Mouse (Mus musculus) c-Kit-negative CD71-positive TER-119-positive erythroid progenitor cells, embryonic 14.5 days (primary cell): ENCODE results near the gene Usp35.

Experiments used
- DNase-seq: peaks from one replicate; pipeline ENCODE4 v3.0.0-alpha.2; 2013; ENCODE audit warnings: low read depth, low spot score

The Usp35 gene

DNA sequence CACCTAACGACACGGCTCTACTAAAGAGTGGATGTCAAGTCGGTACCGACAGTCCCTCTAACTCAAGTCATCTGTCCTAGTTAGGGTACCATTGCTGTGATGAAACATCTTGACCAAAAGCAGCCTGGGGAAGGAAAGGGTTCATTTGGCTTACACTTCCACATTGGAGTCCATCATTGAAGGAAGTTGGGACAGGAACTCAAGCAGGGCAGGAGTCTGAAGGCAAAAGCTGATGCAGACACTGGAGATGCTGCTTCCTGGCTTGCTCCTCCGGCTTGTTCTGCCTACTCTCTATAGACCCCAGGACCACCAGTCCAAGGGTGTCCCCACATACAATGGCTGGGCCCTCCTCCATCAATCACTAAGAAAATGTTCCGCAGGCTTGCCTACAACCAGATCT lies 16.2 kb downstream of the Usp35 start:
- no peak for DNase-seq

DNA sequence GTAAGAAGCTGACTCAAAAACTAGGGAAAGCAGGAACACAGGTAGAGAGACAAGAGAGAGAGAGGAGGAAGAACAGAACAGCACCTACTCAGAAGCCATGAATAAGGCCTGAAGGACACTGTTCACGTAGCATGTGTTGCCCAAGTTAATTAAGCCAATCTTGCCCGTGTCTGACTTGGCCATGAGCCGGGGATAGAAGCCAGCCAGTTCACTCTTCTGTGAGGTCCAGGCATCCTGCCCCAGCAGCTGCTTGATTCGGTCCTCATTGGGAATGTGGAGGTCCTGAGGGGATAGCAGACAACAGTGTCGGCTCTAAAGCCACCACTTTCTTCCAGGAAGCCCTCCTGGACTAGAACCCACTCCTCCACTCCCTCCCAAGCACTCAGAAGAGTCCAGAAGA lies 17.2 kb downstream of the Usp35 start:
- DNase-seq: no peak

DNA sequence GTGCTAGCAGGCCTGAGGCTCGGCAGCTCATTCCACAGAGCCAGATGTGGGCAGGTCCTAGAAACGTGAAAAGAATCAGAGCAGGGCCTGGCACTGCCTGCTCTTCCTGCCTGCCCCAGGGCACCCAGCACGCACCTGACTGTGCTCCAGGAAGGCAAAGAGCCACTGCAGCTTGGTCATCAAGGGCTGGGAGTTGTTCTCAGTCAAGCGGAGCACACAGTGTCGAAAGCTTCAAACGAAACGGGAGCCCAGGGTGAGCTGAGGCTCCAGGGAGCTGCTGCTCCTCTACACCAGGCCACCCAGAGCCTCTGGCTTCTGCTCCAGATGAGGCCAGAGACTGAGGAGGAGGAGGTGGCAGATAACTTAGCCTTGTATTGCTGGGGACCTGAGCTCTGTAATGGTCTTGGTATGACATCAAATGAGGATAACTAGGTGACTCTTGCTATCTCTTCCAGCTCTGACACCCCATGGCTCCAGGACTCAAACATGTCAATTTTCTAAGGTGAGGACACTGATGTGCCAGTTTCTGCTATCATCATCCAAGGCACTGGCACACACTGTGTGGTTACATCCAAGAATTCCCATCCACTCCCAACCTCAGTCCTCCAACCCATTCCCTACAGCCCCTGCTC lies 18.3 kb downstream of the Usp35 start:
- no peak for DNase-seq

DNA sequence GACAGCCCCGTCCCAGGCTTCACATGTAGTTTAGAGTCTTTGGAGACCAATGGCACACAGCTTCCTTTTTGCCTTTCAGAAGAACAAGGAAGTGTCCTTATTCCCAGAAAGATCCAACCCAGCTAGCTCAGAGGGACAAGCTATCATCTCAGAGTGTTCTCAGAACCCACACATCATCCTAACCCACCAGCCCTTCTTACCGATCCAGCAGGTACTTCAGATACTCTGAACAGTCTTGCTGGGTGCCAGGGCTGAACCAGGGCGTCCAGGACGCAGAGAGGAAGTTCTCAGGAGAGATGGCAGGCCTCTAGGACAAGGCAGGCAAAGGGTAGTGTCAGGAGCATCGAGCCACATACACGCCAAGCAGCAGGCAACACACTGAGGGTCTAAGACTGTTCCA lies 19.0 kb downstream of the Usp35 start:
- DNase-seq: no peak

DNA sequence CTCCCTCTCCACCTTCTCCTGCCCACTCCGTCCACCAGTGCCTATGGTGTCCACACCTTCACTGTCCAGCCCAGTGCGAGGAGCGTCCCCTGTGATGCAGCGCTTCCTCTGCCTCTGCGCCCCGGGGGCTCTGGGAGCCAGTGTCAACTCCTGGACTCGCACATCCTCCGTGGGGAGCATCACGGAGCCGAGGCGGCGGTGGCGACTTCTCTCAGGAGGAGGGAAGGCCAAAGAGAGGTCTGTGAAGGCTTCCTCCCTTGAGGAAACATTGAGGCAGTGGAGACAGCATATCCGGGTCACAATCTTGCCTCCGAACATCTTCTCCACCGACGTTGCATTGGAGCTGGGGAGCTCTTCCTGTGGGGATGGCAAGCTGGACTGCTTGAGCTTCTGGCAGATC lies 19.6 kb downstream of the Usp35 start:
- DNase-seq: no peak

DNA sequence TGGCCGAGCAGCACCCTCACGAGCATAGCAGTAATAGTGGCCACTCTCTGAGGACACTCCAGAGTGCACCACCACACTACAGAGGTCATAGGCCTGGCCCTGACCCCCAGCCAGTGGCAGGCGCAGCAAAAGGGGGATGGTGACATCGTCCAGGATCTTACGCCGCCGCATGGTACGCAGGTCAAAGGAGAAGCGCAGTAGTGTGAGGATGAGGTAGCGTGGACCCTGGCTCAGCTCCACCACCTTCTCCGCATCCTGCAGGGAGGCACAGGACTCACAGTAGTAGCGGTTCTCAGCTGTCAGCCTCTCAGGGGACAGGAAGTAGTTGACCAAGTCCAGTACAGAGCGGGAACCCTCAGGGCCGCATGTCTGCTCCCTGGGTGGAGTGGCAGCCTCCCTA lies 20.2 kb downstream of the Usp35 start:
- no peak for DNase-seq

DNA sequence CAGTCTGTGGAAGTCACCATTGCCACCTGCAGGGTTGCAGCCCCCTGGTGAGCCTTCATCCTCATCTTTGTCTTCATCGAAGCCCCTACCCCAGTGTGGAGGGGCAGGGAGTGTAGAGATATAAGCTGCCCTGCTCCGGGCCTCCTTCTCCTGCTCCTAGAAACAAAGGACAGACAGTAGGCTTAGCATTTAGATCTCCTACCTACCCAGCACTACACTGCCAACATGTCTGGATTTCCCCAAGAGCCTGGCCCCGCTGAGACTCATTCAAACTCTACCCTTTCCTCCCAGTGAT lies 21.5 kb downstream of the Usp35 start:
- no peak for DNase-seq

DNA sequence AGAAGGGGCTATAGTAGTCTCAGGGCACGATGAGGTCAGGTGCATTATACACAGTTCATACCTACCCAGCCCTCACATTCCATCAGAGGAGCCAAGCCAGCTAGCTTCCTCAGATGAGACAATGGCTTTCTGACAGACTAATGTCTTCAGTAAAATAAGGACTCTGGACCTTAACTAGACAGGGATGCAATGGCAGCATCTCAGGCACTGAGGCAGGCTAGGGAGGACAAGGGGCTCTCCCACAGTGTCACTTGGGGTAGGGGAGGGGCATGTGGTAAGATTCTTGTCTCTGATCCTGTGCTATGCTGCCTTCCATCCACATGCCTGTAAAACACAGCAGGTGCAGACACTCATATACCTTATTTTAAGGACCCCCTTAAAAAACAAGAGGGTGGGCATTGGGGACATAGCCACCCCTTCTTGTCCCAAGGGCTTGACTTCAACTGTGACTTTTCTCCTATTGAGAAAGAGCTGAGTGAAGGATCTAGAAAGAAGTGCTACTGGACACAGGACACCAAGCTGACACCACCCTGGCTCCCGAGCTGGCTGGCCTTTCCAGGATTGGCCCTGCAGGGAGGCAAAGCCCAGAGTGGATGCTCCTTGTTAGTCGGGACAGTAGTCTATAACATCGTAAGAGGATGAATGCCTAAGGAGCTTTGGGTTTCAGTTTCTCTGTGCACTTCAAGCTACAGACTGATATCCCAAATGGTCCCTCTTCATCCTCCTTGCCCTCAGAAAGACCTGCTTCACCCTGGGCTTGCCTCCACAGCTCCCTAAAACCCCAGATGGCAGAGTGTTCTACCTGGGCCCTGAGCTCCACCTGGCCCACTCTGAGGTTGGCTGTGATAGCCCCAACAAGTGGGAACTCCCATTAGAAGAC lies 22.1 kb downstream of the Usp35 start:
- DNase-seq: no peak

DNA sequence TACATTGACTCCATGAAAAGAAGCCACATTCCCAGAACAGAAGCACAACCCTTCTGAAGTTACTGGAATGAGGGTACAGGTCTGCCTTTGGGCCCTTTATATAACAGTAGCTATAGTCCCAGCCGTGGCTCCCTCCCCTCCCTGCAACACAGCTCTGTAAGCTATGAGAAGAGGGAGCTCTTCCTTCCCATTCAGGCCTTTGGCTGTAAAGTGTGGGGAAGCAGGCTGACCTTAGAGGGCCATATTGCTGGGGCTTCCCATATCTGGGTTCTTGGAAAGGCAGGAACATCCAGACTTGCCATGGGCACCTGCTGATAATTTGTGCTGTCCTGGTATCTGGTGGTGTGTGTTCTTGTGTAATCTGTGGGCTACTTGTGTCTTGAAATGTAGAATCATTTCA lies 24.3 kb downstream of the Usp35 start:
- DNase-seq: no peak

DNA sequence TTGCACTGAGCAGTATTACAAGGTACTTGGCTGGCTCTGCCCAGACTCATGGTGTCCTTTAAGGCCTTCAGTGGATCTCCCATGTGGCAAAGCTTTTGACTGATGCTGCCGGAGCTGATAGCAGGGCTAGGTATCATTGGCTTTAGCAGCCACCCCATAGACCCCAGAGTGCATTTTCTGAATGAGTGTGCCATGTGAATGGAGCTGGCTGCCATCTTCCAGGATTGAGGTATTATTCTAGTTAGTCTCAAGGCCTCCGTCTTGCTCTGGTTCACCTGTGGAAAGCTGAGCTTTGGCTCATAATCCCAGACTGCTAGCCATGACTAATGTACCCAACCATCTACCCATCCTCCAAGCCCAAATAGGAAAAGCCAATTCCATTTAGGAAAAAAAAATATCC lies 25.0 kb downstream of the Usp35 start:
- DNase-seq: no peak

DNA sequence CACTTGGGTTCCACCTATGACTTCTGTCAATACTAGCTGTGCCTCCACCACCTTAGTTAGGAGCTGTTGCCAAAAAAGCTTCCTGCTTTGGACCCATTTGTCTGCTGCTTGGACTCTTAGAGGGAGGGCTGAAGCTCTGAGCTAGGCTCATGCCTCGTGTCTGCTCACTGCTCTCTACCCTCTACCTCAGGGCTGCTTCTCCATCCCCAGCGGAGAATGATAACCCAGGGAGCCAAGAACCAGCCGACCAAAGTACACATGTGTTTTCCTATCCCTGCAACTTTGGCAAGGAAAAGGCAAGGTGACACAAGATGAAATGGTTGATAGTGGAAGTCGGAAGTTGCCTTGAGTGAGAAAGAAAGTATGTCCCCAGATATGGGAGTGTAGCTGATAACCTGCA lies 26.6 kb downstream of the Usp35 start:
- DNase-seq: no peak

DNA sequence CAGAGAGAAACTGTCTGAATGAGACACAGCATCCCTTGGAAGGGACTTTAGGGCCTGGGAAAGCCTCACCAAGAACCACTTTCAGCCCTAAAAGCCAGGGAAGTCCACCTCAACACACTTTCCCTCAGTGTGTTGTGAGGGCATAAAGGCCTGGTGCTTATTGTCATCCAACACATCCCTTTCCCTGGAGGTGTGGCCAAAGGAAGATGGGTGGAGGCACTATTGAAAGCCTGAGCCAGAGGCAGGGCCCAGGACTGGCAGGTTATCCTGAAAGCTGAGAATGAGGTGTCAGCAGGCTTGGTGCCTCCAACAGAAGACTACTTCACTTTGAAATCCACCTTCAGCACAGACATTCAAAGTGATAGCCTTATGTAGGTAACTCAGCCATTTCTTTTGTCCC lies 27.3 kb downstream of the Usp35 start:
- no peak for DNase-seq

DNA sequence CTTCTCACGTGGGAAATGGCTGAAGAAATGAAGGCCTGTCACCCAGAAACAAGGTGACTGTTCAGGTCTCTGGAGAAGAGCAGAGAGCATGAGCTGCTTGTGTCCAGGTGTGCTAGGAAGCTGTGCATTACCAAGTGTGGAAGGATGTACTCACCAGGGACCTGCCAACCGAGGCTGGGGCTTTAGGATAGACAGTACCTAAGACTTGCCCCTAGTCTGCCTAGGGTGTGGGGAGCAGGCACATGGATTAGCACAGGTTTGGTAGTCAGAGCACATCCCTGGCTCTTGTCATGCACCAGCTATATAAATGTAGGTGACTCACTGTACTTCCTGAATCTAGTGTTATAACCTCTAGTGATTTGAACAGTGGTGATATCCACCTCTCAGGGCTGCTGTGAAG lies 28.2 kb downstream of the Usp35 start:
- no peak for DNase-seq

DNA sequence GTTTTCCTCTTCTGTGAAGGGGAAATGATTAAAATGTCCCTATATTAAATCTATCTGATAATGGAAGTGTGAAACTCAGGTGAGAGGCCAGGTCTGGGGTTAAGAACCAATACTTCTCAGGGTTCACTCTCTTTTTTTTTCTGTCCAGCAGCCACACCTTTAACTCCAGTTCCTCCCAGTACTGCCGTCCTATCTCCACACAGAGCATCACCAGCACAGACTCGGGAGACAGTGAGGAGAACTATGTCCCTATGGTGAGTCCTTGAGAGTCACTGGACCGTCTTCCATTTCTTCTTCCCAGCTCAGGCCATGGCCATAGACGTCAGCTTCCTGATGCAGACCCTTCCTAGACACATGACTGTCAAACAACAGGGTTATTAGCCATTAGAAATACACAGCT lies 28.9 kb downstream of the Usp35 start:
- no peak for DNase-seq

DNA sequence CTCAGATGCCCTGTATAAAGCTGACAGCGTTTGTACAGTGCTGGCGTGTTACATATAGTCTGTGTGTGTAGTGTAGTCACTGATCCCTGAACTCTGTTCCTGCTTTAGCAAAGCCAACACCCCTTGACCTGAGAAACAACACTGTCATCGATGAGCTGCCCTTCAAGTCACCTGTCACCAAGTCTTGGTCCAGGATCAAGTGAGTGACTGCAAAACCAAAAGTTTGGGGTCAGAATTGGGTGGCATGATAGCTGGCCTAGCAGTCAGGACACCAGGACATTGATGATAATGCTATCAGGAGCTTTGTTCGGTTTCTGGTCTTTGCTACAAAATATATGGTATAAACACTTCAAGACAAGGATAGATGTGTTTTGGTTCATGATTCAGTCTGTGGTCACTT lies 29.6 kb downstream of the Usp35 start:
- no peak for DNase-seq

DNA sequence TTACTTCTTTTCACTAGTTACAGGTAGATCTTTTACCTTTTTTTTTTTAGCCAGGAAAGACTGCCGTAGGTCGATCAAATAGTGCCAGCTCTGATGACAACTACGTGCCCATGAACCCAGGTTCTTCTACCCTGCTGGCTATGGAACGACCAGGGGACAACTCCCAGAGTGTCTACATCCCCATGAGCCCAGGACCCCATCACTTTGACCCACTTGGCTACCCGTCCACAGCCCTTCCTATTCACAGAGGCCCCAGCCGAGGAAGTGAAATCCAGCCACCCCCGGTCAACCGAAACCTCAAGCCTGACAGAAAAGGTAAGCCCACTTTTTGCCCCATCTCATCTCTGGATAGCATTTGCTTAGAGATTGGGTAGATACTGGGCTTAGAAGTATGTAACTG lies 30.5 kb downstream of the Usp35 start:
- DNase-seq: no peak

DNA sequence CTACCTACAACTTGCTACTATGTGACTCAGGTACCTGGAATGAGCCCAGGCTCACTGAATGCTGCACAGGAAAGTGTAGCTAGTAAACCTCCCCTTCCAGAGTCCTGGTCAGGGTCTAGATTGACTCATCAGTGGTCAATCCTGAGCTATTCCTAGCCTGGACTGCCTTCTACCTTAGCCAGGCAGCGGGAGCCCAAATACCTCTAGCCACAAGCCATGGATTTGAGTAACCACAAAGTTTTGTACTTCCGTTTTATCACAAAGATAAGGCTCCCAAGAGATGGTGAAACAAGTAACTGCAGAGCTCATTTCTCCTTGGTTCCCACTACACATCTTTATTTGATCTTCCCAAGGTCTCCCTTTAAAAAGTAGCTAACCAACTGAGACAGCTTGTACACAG lies 30.9 kb downstream of the Usp35 start:
- DNase-seq: no peak

DNA sequence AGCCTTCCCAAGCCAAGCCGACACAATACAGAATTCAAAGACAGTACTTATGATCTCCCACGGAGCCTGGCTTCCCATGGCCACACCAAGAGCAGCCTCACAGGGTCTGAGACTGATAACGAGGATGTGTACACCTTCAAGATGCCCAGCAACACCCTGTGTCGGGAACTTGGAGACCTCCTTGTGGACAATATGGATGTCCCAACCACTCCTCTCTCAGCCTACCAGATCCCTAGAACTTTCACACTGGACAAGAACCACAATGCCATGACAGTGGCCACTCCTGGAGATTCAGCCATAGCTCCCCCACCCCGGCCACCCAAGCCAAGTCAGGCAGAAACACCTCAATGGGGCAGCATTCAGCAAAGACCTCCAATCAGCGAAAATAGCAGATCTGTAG lies 32.9 kb downstream of the Usp35 start:
- no peak for DNase-seq

DNA sequence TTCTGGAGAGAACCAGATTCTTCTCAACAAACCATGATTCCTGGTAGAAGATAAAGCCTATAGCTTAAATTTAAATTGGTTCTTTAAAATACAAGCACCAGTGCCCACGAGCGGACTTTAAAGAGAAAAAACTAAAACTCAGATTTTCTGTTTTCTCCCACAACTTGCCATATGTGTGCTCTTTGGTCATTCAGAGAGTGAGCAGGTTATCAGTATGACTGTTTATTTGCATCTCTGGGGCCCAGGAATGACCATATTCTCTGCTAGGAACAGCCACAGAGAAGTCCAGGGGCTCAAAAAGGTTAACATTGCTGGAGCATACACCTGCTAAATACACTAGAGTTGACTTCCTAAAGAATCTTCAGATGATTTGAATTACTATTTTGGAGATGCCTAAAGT lies 33.5 kb downstream of the Usp35 start:
- no peak for DNase-seq

DNA sequence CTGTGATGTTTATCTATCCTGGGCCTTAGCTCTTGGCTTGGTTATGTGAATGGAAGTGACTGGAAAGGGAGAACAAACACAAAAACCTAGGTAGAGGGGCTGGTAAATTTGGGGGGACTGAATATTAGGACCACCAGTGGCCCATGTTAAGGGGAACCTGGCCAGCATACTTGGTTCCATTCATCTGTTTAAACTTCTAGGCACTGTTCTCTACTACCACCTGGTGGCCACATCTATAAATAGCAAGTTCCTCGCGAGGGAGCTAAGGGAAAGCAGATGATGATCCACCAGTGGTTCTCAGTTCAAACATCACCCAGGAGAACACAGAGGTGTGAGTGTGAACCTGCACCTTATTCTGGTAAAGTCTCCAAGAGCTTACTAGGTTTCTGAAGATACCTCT lies 34.4 kb downstream of the Usp35 start:
- peak; percentile 42 for DNase-seq

DNA sequence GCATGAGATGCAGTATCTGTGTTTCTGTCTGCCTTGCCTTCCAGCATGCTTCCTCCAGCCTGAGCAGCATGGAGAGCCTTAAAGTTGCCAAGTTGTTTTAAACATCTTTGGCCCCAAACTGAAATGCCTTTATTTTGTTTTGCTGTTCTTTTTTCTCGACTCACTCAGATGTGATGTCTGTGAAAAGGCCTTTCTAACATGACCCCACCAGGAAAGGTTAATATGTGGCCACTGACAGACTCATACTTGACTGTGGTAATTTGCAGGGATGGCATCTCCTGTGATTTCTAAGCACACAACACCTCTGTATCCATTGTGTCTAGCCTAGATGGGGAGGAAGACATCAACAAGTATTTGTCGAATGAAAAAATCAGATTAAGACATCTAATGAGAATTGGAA lies 34.8 kb downstream of the Usp35 start:
- DNase-seq: no peak

DNA sequence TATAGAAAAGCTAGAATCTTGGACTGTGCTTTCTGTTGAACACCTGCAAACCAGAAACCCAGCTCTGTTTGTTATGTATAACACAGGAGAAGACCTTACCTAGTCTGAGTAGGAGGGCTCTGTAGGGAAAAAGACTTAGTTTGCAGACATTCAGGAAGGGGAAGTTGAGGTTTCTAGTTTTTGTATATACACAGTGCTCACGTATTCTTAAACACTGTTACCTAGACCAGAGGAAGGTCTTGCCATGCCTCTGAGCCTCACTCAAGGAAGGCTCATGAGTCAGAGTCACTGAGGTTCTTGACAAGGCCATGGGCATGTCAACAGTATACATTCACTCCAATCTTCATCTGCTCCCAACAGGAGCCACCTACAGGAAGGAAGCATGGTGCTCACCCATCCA lies 60.8 kb downstream of the Usp35 start:
- DNase-seq: no peak

DNA sequence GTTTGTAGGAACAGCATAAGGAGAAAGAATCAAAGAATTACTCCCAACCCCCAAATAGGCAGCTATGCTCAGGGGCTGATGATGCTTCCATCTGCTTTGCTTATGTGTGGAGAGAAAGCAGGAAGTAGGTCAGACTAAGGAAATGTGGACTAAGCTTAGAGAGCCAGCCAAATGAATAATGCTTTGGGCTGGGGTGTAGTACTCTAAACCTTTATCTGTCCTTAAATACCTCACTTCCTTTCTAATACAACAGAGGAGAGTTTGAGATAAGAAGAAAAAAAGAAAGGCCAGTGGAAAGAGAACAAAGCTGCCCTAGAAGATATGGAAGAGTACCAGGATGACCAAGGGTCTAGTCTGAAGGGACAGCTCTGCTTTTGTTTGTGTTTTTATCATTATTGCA lies 61.5 kb downstream of the Usp35 start:
- no peak for DNase-seq

DNA sequence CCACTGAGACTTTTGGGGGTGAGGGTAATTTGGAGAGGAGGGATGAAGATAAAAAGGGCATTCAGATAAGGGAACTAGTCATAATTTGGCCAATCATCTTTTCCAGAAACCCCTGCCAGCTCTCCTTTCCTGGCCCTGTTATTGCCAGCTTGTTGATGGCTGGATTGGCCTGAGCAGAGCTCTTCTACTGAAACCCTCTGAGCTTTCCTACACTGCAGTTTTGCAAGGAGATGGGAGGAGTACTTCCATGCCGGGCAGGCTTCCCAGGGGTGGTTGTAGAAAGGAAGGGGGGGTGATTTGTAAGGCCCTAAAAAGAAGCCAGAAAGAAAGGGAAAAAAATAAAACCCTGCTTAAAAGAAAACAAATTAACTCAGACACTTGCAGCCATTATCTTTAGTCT lies 69.3 kb downstream of the Usp35 start:
- no peak for DNase-seq
